Mouse (Mus musculus) MEL (cell line): ENCODE data around the gene Isoc2a. TPM values are rescaled to one million over a fixed set of nuclear protein-coding genes. Genes with fewer than 3 reads are reported as not detected.

ENCODE experiments used
- DNase-seq: peaks from one replicate; pipeline ENCODE4 v3.0.0; 2011; ENCODE audit warnings: low read depth, low spot score
- H3K27ac ChIP-seq: 2 replicates; pipeline ENCODE4 v1.5.1; 2012; ENCODE audit warnings: low read depth, mild to moderate bottlenecking, control low read depth, low read length, moderate library complexity; ENCODE audit not compliant: control insufficient read depth
- H3K27me3 ChIP-seq, 2 experiments: fragments of 150-350 bp in 1 of 2; sonication (generic) in 1 of 2; 2 replicates each; pipeline ENCODE4 v1.6.1; 2012; ENCODE audit warnings: low read length in 2 of 2, mild to moderate bottlenecking in 2 of 2, improper control_type of control experiment in 1 of 2, moderate library complexity in 1 of 2; ENCODE audit not compliant: insufficient read depth in 2 of 2, control insufficient read depth in 1 of 2
- H3K36me3 ChIP-seq, 2 experiments: 2 replicates each; pipeline ENCODE4 v1.6.1; 2012 to 2014; ENCODE audit warnings: low read length in 2 of 2, improper control_type of control experiment in 1 of 2, inconsistent platforms in 1 of 2, mild to moderate bottlenecking in 1 of 2; ENCODE audit not compliant: insufficient read depth in 2 of 2, control insufficient read depth in 1 of 2
- H3K4me1 ChIP-seq, 2 experiments: fragments of 150-350 bp in 1 of 2; sonication (generic) in 1 of 2; 2 replicates each; pipeline ENCODE4 v1.6.1; 2012; ENCODE audit warnings: low read length in 2 of 2, improper control_type of control experiment in 1 of 2, mild to moderate bottlenecking in 1 of 2; ENCODE audit not compliant: insufficient read depth in 2 of 2, control insufficient read depth in 1 of 2
- H3K4me3 ChIP-seq, 2 experiments: fragments of 150-350 bp in 1 of 2; sonication (generic) in 1 of 2; 2 replicates each; pipeline ENCODE4 v1.5.1; 2012; ENCODE audit warnings: low read depth in 2 of 2, low read length in 2 of 2, mild to moderate bottlenecking in 2 of 2, moderate library complexity in 2 of 2, control low read depth in 1 of 2, improper control_type of control experiment in 1 of 2; ENCODE audit not compliant: control insufficient read depth in 1 of 2, insufficient read depth in 1 of 2
- H3K79me2 ChIP-seq: 2 replicates; pipeline ENCODE4 v1.6.1; 2012; ENCODE audit warnings: mild to moderate bottlenecking, low read length, moderate library complexity; ENCODE audit not compliant: control insufficient read depth, poor library complexity, insufficient read depth
- H3K9ac ChIP-seq: 2 replicates; pipeline ENCODE4 v1.6.1; 2012; ENCODE audit warnings: low read depth, mild to moderate bottlenecking, control low read depth, low read length, moderate library complexity; ENCODE audit not compliant: control insufficient read depth, poor library complexity, severe bottlenecking
- H3K9me3 ChIP-seq: fragments of 150-350 bp; sonication (generic); replicated peaks from 2 replicates; pipeline ENCODE4 v1.6.1; 2012; ENCODE audit warnings: mild to moderate bottlenecking, low read length, improper control_type of control experiment, moderate library complexity; ENCODE audit not compliant: insufficient read depth
- BHLHE40 ChIP-seq: IDR thresholded peaks from 2 replicates; pipeline ENCODE4 v1.6.1; 2012; ENCODE audit warnings: low read depth, mild to moderate bottlenecking, inconsistent platforms, low read length, improper control_type of control experiment, borderline replicate concordance
- CHD2 ChIP-seq: IDR thresholded peaks from 2 replicates; pipeline ENCODE4 v1.6.1; 2011; ENCODE audit warnings: low read length, improper control_type of control experiment
- ETS1 ChIP-seq: IDR thresholded peaks from 2 replicates; pipeline ENCODE4 v1.6.1; 2012; ENCODE audit warnings: low read depth, mild to moderate bottlenecking, inconsistent platforms, low read length, improper control_type of control experiment, moderate library complexity
- GABPA ChIP-seq: IDR thresholded peaks from 2 replicates; pipeline ENCODE4 v1.6.1; 2012; ENCODE audit warnings: low read depth, mild to moderate bottlenecking, inconsistent platforms, low read length, improper control_type of control experiment, moderate library complexity
- GATA1 ChIP-seq: IDR thresholded peaks from 2 replicates; pipeline ENCODE4 v1.6.1; 2011; ENCODE audit warnings: low read depth, low read length, improper control_type of control experiment
- HCFC1 ChIP-seq: IDR thresholded peaks from 2 replicates; pipeline ENCODE4 v1.6.1; 2012; ENCODE audit warnings: low read depth, mild to moderate bottlenecking, inconsistent platforms, low read length, improper control_type of control experiment, moderate library complexity
- JUND ChIP-seq: IDR thresholded peaks from 2 replicates; pipeline ENCODE4 v1.6.1; 2011; ENCODE audit warnings: low read depth, mild to moderate bottlenecking, improper control_type of control experiment, low read length
- KAT2A ChIP-seq: conservative IDR thresholded peaks from 2 replicates; pipeline ENCODE4 v1.6.1; 2012; ENCODE audit warnings: low read depth, low read length, improper control_type of control experiment, inconsistent platforms
- MAFK ChIP-seq: IDR thresholded peaks from 2 replicates; pipeline ENCODE4 v1.6.1; 2011; ENCODE audit warnings: low read depth, mild to moderate bottlenecking, low read length, improper control_type of control experiment, borderline replicate concordance
- MAX ChIP-seq: IDR thresholded peaks from 2 replicates; pipeline ENCODE4 v1.6.1; 2011; ENCODE audit warnings: low read length, improper control_type of control experiment
- MAZ ChIP-seq: IDR thresholded peaks from 2 replicates; pipeline ENCODE4 v1.6.1; 2012; ENCODE audit warnings: low read depth, mild to moderate bottlenecking, inconsistent platforms, low read length, improper control_type of control experiment
- MEF2A ChIP-seq: IDR thresholded peaks from 2 replicates; pipeline ENCODE4 v1.6.1; 2014; ENCODE audit warnings: low read depth, mild to moderate bottlenecking, inconsistent platforms, low read length, improper control_type of control experiment; ENCODE audit not compliant: poor library complexity, insufficient replicate concordance, severe bottlenecking; ENCODE audit errors: extremely low read depth
- MXI1 ChIP-seq: IDR thresholded peaks from 2 replicates; pipeline ENCODE4 v1.6.1; 2011; ENCODE audit warnings: mild to moderate bottlenecking, low read depth, low read length, improper control_type of control experiment
- MYB ChIP-seq: IDR thresholded peaks from 2 replicates; pipeline ENCODE4 v1.6.1; 2011; ENCODE audit warnings: mild to moderate bottlenecking, low read depth, low read length, improper control_type of control experiment
- MYC ChIP-seq: IDR thresholded peaks from 2 replicates; pipeline ENCODE4 v1.6.1; 2011; ENCODE audit warnings: low read depth, mild to moderate bottlenecking, low read length, improper control_type of control experiment, moderate library complexity
- POLR2A ChIP-seq, 2 experiments: IDR thresholded peaks; 2 replicates each; pipeline ENCODE4 v1.6.1; 2011 to 2012; ENCODE audit warnings: low read length in 2 of 2, mild to moderate bottlenecking in 2 of 2, control low read depth in 1 of 2, improper control_type of control experiment in 1 of 2, low read depth in 1 of 2, moderate library complexity in 1 of 2; ENCODE audit not compliant: control insufficient read depth in 1 of 2, insufficient read depth in 1 of 2, poor library complexity in 1 of 2
- POLR2AphosphoS2 ChIP-seq: IDR thresholded peaks from 2 replicates; pipeline ENCODE4 v1.6.1; 2011; ENCODE audit warnings: low read length, improper control_type of control experiment
- SMC3 ChIP-seq: IDR thresholded peaks from 2 replicates; pipeline ENCODE4 v1.6.1; 2011; ENCODE audit warnings: low read depth, low read length, improper control_type of control experiment
- TAL1 ChIP-seq: IDR thresholded peaks from 2 replicates; pipeline ENCODE4 v1.6.1; 2012; ENCODE audit warnings: mild to moderate bottlenecking, inconsistent platforms, low read length, moderate library complexity, mixed read lengths
- TCF12 ChIP-seq: IDR thresholded peaks from 2 replicates; pipeline ENCODE4 v1.6.1; 2014; ENCODE audit warnings: low read depth, mild to moderate bottlenecking, inconsistent platforms, low read length, improper control_type of control experiment, moderate library complexity
- USF2 ChIP-seq, 2 experiments: IDR thresholded peaks; 2 replicates each; pipeline ENCODE4 v1.6.1; 2011 to 2012; ENCODE audit warnings: improper control_type of control experiment in 2 of 2, low read length in 2 of 2, borderline replicate concordance in 1 of 2, inconsistent platforms in 1 of 2, low read depth in 1 of 2, mild to moderate bottlenecking in 1 of 2; ENCODE audit not compliant: insufficient read depth in 1 of 2
- ZKSCAN1 ChIP-seq: IDR thresholded peaks from 2 replicates; pipeline ENCODE4 v1.6.1; 2012; ENCODE audit warnings: low read depth, mild to moderate bottlenecking, inconsistent platforms, low read length, improper control_type of control experiment, moderate library complexity
- ZNF384 ChIP-seq: IDR thresholded peaks from 2 replicates; pipeline ENCODE4 v1.6.1; 2012; ENCODE audit warnings: low read depth, mild to moderate bottlenecking, inconsistent platforms, low read length, improper control_type of control experiment
- polyA plus RNA-seq, 2 experiments: library from polyadenylated mRNA; stranded (reverse) in 1 of 2; unstranded in 1 of 2; fragments of >175 nt in 1 of 2; fragments of >200 nt in 1 of 2; gene quantifications; 2 replicates each; pipeline versions ENCODE4 v1.2.1 to v1.2.4; 2012; ENCODE audit warnings: low replicate concordance in 2 of 2, low read depth in 1 of 2; ENCODE audit not compliant: insufficient read length in 2 of 2, insufficient read depth in 1 of 2, missing spikeins in 1 of 2
- total RNA-seq: library from RNA; depleted of rRNA; stranded (reverse); fragments of 300-350 nt; gene quantifications from 2 replicates; pipeline ENCODE4 v1.2.3, GENCODE M21; 2012

Isoc2a gene
- total and polyA plus RNA-seq, 3 experiments: 11.1 to 20.6 TPM; not detected in 1

DNA sequence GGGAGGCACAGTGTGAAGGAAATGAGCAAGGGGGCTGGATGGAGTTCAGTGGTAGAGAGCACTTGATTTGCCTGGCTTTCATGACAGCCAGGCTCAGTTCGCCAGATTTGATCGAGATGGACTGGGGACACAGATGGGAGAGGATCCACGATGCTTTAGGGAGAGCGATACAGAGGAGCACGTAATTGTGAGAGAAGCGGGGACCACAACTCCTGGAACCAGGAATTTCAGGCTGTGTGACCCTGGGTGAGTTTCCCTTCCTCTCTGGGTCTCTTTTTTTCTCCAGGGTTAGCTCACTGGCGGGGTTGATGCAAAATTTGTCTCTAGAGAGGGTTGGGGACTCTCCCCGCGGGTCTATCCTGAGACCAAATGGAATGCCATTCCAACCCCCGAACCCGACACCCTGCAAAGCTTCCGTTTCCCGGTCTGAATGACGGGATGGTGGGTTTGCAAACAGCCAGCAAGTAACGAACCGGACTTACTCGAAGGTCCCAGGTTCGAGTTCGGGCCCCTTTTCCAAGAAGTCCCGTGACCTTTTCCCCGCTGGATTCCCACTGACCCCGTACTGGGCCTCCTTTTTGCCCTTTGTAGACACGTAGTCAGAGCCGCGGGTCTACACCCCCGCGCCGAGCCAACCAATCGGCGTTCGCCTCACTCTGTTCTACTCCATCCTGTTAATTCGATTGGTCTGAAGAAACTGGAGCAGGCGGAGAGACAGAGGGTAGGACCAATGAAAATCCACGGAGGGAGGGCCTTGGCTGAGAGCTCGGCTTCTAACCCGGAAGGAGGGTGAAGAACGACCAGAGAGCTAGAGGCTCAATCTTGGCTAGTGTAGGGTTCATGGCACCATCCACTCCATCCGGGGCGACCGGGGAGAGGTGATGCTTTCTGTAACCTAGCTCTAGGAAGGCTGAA, 11.1 kb upstream of the Isoc2a start (continued):
- TF ChIP-seq MAZ: no peak
- TF ChIP-seq GATA1: no peak
- no peak for TF ChIP-seq TAL1
- no peak for TF ChIP-seq ZNF384
- no peak for TF ChIP-seq MYB
- no peak for TF ChIP-seq JUND
- peak; percentile 60; the same call in 1 of the 2 replicates for TF ChIP-seq BHLHE40
- TF ChIP-seq TCF12: peak; percentile 44; the same call in 1 of the 2 replicates
- TF ChIP-seq POLR2AphosphoS2: peak; percentile 84; the same call in 1 of the 2 replicates
- no peak for TF ChIP-seq MEF2A

- DNase-seq: no peak
- TF ChIP-seq MAX (no peak), JUND (no peak), USF2 (IDR thresholded peaks at IDR 0.05; ENCODE audit: borderline replicate concordance in 1 of 2, insufficient read depth in 1 of 2, low read depth in 1 of 2, low read length in 2 of 2) (no peak), SMC3 (no peak), BHLHE40 (no peak), ETS1 (no peak), POLR2A (IDR thresholded peaks at IDR 0.05; ENCODE audit: control insufficient read depth in 1 of 2, insufficient read depth in 1 of 2, low read depth in 1 of 2, low read length in 2 of 2, poor library complexity in 1 of 2) (no peak), ZNF384 (no peak), GATA1 (no peak), CHD2 (no peak), MEF2A (no peak), MAFK (no peak), TCF12 (no peak), GABPA (no peak), KAT2A (no peak), HCFC1 (no peak), POLR2AphosphoS2 (no peak), MYC (no peak), ZKSCAN1 (no peak), MXI1 (no peak; the same call in 1 of the 2 replicates)
- H3K27ac ChIP-seq: peak overlapping the region; percentile 19
- H3K36me3 ChIP-seq: no peaks in the 10 kb centered on the region; a peak in 1 of 4 replicates
- peak overlapping the region; percentile 55 for H3K9ac ChIP-seq
- no peaks in the 10 kb centered on the region; the same call in 1 of the 2 replicates for H3K79me2 ChIP-seq
- H3K27me3 ChIP-seq: no peaks in the 10 kb centered on the region
- no peaks in the 10 kb centered on the region for H3K9me3 ChIP-seq
- H3K4me1 ChIP-seq: no peaks in the 10 kb centered on the region
- H3K4me3 ChIP-seq: peak overlapping the region; percentile 59 to 95
Observed at GRCm38 (mm10) chr7:4866631-4867180, 10.2 kb upstream of the Isoc2a start.
